Mouse (Mus musculus): Measurements from ENCODE around the gene Id2. TPM values are rescaled to one million over a fixed set of nuclear protein-coding genes. Genes with fewer than 3 reads are reported as not detected.

The Id2 gene
- polyA plus RNA-seq, 1 experiment from 2014 or later, result 518 TPM

DNA sequence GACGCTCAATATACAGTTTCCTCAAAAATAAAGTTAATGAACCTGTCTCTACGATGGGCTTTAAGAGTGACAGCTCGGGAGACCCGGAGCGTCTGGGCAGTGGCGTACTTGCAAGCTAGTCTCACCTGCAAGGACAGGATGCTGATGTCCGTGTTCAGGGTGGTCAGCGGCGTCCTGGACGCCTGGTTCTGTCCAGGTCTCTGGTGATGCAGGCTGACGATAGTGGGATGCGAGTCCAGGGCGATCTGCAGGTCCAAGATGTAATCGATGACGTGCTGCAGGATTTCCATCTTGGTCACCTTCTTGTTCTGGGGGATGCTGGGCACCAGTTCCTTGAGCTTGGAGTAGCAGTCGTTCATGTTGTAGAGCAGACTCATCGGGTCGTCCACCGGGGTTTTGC lies 1.4 kb downstream of the Id2 start:
- H3K4me1 ChIP-seq, result peaks cover 53% of the 10 kb centered on the region
- ATAC-seq (replicated peaks; ENCODE audit: low FRiP score), result no peak
- WGBS, result under 1% methylated on average over 19 of the region's 19 CpGs
- H3K27ac ChIP-seq, result peak overlapping the region; percentile 99
- peaks cover 4% of the 10 kb centered on the region; the same call in 1 of the 2 replicates for H3K36me3 ChIP-seq
- H3K4me2 ChIP-seq, result peak overlapping the region; percentile 88
- peak overlapping the region; percentile 68 for H3K4me3 ChIP-seq (replicated peaks)
- no peaks in the 10 kb centered on the region for H3K9me3 ChIP-seq (replicated peaks)
- H3K9ac ChIP-seq, result peak overlapping the region; percentile 70
- no peaks in the 10 kb centered on the region for H3K27me3 ChIP-seq

DNA sequence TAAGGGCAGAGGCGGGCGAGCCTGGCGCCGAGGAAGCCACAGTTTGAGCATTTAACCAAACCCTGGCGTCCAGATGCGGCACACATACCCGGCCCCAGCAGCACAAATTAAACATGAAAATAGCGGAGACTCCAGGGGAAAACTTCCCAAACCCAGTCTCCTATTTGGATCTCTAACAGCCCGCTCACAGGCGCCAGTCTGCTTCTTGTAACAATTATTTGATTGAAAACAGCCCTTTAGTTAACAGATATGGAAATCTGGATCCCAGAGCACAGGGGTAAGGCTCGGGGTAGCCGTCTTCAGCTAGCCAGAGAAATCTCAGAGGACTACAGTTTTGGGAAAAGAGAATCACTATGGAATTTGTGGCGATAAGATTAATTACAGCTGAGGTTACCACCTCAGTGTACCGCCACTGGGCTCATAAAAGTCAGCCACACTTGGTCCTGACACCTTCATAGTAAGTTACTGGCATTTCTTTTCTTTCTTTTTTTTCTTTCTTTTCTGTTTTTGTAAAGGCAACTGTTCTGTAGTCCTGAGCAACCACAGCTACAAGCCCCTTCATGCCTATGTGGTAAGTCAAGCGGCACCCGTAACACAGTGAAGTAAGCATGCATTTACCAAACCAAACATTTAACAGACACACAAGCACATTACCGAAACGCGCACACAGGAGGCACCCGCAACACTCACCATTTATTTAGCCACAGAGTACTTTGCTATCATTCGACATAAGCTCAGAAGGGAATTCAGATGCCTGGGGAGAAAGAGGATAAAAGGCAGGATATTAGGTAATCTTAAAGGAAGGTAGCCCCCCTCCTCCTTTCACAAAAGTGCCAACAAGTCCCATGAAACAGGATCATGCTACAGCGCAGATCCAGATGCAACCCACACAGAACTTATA lies 2.1 kb downstream of the Id2 start:
- Histone ChIP-seq H3K9me3 (replicated peaks) (no peaks in the 10 kb centered on the region), H3K9ac (peak overlapping the region; percentile 70), H3K4me3 (replicated peaks) (peak overlapping the region; percentile 68), H3K4me2 (peak overlapping the region; percentile 88), H3K27me3 (no peaks in the 10 kb centered on the region), H3K27ac (peak overlapping the region; percentile 99), H3K36me3 (peaks cover 4% of the 10 kb centered on the region; the same call in 1 of the 2 replicates), H3K4me1 (peaks cover 54% of the 10 kb centered on the region)
- no peak for ATAC-seq (replicated peaks; ENCODE audit: low FRiP score)
- under 1% methylated on average over 22 of the region's 22 CpGs for WGBS

DNA sequence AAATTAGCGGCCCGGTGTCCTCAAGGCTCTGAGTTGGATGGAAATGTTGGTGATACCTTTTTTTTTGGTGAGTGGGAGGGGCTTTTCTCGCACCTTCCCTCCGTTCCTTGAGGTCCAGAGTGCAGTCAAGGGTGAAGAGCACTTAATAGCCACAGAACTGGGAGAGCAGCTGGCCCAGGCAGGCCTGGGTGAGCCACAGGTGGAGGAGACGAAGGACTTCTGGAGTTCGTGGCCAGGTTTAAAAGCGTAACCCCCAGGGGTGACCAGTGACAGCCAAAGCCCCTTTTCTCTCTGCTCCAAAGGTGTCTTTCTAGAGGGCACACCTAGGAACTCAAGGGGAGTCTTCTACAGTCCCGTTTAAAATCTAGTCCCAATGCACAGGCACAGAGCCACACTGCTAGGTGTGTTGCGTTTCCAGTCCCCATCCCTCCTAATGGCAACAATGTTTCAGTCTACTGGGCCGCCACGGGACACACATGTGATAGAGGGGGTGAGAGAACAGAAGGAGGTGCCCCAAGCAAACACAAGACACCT lies 3.6 kb downstream of the Id2 start:
- Histone ChIP-seq H3K4me3 (replicated peaks) (peak overlapping the region; percentile 47), H3K4me2 (peak overlapping the region; percentile 63), H3K9ac (peak overlapping the region; percentile 42), H3K27me3 (no peaks in the 10 kb centered on the region), H3K4me1 (peaks cover 46% of the 10 kb centered on the region), H3K27ac (peak overlapping the region; percentile 82), H3K9me3 (replicated peaks) (no peaks in the 10 kb centered on the region), H3K36me3 (peaks cover 4% of the 10 kb centered on the region; the same call in 1 of the 2 replicates)
- ATAC-seq (replicated peaks; ENCODE audit: low FRiP score), result no peak
- 7% methylated on average over 11 of the region's 11 CpGs for WGBS

DNA sequence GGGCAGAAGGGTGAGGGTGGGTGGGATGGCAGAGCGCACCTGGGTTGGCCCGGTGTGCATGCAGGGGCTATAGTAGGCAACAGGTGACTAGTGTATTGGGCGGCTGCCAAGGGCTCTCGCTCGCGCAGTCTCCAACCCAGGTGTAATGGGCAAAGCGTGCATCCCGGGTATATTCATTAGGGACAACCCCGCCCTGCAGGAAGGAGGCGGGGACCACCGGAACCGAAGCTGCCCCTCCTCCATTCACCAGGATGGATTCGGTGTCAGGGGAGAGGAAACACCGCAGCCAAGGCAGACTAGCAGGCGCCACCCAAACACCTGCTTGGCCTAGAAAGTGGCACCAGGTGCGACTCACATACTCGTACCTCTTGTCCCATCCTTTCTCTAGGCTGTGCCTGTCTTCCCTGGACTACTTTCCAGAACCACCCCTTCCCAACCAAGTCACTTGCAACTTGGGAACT lies 4.2 kb downstream of the Id2 start:
- H3K4me3 ChIP-seq (replicated peaks), result peak overlapping the region; percentile 47
- peak overlapping the region; percentile 82 for H3K27ac ChIP-seq
- H3K9me3 ChIP-seq (replicated peaks), result no peaks in the 10 kb centered on the region
- peak; percentile 31 for ATAC-seq (replicated peaks; ENCODE audit: low FRiP score)
- H3K9ac ChIP-seq, result peak overlapping the region; percentile 42; the same call in 1 of the 2 replicates
- WGBS, result 2% methylated on average over 17 of the region's 17 CpGs
- peaks cover 41% of the 10 kb centered on the region for H3K4me1 ChIP-seq
- no peaks in the 10 kb centered on the region for H3K27me3 ChIP-seq
- peak overlapping the region; percentile 63 for H3K4me2 ChIP-seq
- peaks cover 4% of the 10 kb centered on the region; the same call in 1 of the 2 replicates for H3K36me3 ChIP-seq

DNA sequence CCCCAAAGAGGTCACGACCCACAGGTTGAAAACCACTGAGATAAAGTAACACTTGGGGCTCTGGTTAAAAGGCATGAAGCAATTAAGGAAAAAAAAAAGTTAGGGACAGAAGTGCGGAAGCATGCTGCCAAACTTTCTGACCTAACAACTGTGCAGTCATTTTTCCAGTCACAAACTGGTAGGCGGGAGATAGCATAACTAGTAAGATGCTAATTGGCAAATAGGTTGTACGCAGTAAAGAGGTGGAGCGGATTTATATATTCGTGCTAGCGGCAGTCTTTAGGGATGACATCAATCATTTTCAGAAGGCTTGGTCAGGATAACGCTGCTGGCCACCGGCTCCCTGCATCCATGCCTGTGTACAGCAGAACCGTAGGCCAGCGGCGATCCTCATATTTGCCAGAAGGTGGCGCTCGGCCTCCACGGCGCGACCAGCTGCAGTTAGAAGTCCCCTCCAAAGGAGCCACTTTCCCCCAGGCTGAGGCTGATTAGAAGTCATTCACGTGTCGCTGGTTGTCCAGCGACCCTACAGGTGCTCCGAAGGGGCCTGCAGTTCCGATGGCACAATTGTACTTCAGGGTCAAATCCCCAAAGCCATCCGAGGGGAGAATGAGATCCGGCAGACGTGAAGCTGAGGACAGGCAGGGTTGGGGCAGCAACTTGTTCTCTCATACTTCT lies 4.8 kb downstream of the Id2 start:
- Histone ChIP-seq H3K4me3 (replicated peaks) (peak overlapping the region; percentile 47), H3K27me3 (no peaks in the 10 kb centered on the region), H3K9me3 (replicated peaks) (no peaks in the 10 kb centered on the region), H3K4me1 (peaks cover 41% of the 10 kb centered on the region), H3K4me2 (peak overlapping the region; percentile 63), H3K36me3 (peaks cover 4% of the 10 kb centered on the region; the same call in 1 of the 2 replicates), H3K27ac (peak overlapping the region; percentile 82), H3K9ac (peak overlapping the region; percentile 14; the same call in 1 of the 2 replicates)
- WGBS, result 6% methylated on average over 25 of the region's 25 CpGs
- ATAC-seq (replicated peaks; ENCODE audit: low FRiP score), result peak; percentile 63

DNA sequence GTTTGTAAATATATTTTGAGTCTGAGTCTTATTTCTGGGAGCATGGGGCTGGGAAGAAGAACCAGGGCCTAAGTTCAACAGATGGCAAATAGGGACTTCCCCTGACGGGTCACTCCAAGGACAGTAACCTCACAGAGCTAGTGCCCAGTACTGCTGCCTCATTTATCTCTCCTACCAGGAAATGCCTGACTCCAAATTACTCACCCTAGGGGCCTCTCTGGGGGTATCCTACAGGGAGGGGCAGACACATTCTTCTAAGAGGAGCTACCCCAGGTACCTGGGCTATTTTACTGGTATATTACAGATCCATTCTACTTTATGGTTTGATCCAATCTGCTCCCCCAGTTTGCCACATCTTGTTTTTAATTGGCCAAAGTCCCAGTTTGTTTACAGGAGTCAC lies 7.5 kb downstream of the Id2 start:
- peaks cover 39% of the 10 kb centered on the region for H3K4me1 ChIP-seq
- no peak overlapping the region for H3K4me2 ChIP-seq
- no peak overlapping the region for H3K9ac ChIP-seq
- no peaks in the 10 kb centered on the region for H3K9me3 ChIP-seq (replicated peaks)
- H3K27ac ChIP-seq, result no peak overlapping the region
- no peak overlapping the region for H3K4me3 ChIP-seq (replicated peaks)
- 62% methylated on average over 1 of the region's 1 CpGs for WGBS
- H3K27me3 ChIP-seq, result no peaks in the 10 kb centered on the region
- no peak for ATAC-seq (replicated peaks; ENCODE audit: low FRiP score)
- peaks cover 4% of the 10 kb centered on the region; the same call in 1 of the 2 replicates for H3K36me3 ChIP-seq

DNA sequence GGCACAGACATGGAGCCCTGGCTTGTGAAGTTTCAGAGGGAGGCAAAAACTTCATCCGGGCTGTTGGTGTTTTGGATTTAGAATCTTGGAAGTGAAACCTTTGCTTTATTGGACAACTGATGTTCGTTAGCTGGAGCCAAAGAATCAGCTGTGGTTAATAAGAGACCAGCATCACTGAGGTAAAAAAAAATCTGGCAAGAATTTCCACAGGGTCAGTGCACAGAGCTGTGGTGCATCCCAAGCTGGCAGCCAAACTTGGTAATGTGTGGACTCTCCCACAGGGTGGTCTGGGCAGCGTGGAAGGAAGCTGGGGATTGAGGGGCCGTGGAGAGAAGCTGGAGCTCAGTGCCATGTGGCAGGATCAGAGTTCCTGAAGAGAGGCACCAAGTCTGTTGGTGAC lies 10.0 kb downstream of the Id2 start:
- 43% methylated on average over 4 of the region's 4 CpGs for WGBS
- Histone ChIP-seq H3K27me3 (no peaks in the 10 kb centered on the region), H3K4me2 (no peak overlapping the region), H3K4me3 (replicated peaks) (no peak overlapping the region), H3K36me3 (no peaks in the 10 kb centered on the region), H3K27ac (no peak overlapping the region), H3K4me1 (peaks cover 35% of the 10 kb centered on the region), H3K9ac (no peak overlapping the region), H3K9me3 (replicated peaks) (no peaks in the 10 kb centered on the region)
- no peak for ATAC-seq (replicated peaks; ENCODE audit: low FRiP score)

DNA sequence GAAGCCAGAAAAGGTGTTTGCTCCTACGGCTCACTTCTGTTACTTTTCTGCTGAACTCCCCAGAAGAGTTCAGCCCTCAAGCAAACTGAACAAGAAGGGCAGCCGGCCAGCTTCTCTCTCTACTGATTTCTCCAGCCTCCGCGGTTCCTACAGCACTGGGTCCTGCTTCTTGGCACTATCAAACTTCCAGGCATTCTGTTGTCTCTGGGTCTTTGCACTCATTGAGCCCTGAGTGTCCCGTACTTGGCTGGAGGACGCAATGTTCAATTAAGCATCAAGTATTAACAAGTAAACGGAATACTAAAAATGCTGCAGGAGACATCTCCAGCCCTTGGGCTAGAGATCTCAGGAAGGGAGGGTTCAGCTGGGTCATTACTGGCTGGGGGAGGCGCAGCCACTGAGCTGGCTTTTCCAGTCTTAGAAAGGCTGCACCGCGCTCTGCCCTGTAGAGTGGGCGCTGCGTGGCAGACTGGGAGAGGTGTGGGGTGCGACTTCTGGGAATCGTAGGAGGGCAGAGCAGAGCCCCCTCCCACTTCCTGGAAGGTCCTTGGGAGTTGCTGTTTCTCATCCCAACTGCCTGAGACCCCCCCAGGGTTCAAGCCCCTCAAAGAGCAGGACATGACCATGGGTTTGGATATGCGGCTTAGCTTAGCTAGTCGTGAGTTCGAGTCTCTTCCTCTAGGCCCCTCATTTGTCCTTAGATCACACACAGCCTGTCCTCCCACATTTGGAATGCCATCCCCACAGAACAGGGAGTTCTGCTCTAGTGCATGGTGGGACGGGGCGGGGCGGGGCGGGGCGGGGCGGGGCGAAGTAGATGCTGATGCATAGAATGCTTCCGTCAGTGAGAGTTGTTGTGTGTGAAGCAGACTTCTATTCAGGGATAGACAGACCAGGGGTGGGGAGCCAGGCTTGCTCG lies 13.4 kb downstream of the Id2 start:
- Histone ChIP-seq H3K4me3 (replicated peaks) (peak overlapping the region; percentile 7; the same call in 1 of the 2 replicates), H3K9me3 (replicated peaks) (no peaks in the 10 kb centered on the region), H3K4me1 (peaks cover 23% of the 10 kb centered on the region), H3K27me3 (no peaks in the 10 kb centered on the region), H3K9ac (no peak overlapping the region), H3K27ac (0 out of 2 replicates have a peak overlapping the region, but pooled peaks have one; percentile 32), H3K36me3 (no peaks in the 10 kb centered on the region), H3K4me2 (peak overlapping the region; percentile 46)
- peak; percentile 40; the same call in 1 of the 2 replicates for ATAC-seq (replicated peaks; ENCODE audit: low FRiP score)
- WGBS, result 42% methylated on average over 26 of the region's 26 CpGs

DNA sequence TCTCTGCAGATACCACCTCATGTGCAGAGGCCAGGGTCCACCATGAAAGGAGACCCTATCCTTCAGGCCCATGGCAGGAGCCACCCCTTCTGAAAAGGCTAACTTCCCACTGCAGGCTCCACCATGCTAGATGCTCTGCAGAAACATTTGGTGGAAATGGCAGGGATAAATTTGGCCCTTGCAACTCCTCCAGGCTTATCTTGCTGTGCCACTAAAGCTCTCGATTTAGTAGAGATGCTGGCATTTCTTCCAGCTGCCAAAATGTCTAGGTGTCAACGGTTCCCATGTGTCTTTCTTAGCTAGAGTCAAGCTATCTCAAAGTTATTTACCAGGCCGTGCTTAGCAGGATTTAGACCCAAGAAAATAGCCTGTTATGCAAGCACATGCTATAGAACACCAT lies 22.6 kb downstream of the Id2 start:
- WGBS, result 80% methylated on average over 3 of the region's 3 CpGs
- Histone ChIP-seq H3K27me3 (no peaks in the 10 kb centered on the region), H3K27ac (no peak overlapping the region), H3K36me3 (no peaks in the 10 kb centered on the region), H3K4me3 (replicated peaks) (no peak overlapping the region), H3K4me1 (no peaks in the 10 kb centered on the region), H3K9ac (no peak overlapping the region), H3K9me3 (replicated peaks) (no peaks in the 10 kb centered on the region), H3K4me2 (no peak overlapping the region)
- no peak for ATAC-seq (replicated peaks; ENCODE audit: low FRiP score)

DNA sequence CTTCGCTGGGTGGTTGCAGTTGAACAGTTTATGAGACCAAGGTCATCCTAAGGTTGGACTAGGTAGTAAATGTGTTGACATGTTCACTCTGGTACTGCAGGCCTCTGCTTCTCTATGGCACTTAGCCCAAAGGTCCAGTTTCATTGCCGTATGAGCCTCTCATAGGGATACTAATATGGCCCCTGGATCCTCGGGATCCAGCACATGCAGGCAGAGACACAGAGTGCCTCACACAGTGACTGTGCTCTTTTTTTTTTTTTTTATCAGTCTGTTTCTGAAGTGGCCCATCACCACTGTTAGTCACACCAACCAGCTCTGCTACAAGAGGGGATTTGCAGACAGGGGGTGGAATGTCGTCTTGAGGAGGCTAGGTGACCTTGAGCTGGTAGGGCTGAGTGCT lies 23.6 kb downstream of the Id2 start:
- H3K9ac ChIP-seq, result no peak overlapping the region
- 52% methylated on average over 4 of the region's 4 CpGs for WGBS
- no peak overlapping the region for H3K4me2 ChIP-seq
- H3K27me3 ChIP-seq, result no peaks in the 10 kb centered on the region
- no peaks in the 10 kb centered on the region for H3K9me3 ChIP-seq (replicated peaks)
- H3K4me1 ChIP-seq, result no peaks in the 10 kb centered on the region
- no peaks in the 10 kb centered on the region for H3K36me3 ChIP-seq
- H3K4me3 ChIP-seq (replicated peaks), result no peak overlapping the region
- no peak for ATAC-seq (replicated peaks; ENCODE audit: low FRiP score)
- H3K27ac ChIP-seq, result no peak overlapping the region

DNA sequence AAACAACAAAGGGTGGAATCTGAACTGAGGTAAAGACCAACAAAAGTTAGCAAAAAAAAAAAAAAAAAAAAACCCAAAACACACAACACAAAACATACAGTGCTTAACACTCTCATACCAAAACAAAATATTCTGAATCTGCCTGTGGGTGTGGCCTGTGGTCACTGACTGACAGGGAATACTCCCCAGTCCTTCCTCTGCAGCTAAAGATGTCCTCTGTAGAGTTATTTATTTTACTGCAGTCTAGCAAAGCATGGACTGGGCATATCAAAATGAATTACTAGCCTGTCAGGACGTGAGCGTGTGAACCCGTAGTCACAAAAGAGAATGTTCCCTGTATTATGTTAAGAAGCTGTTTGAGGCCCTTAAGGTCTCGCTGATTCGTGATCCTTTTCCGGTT lies 34.7 kb downstream of the Id2 start:
- ATAC-seq (replicated peaks; ENCODE audit: low FRiP score), result no peak
- no peak overlapping the region for H3K4me2 ChIP-seq
- no peak overlapping the region for H3K4me3 ChIP-seq (replicated peaks)
- H3K36me3 ChIP-seq, result peaks cover 26% of the 10 kb centered on the region
- H3K9ac ChIP-seq, result no peak overlapping the region
- 38% methylated on average over 6 of the region's 6 CpGs for WGBS
- no peaks in the 10 kb centered on the region for H3K9me3 ChIP-seq (replicated peaks)
- no peaks in the 10 kb centered on the region for H3K27me3 ChIP-seq
- peaks cover 5% of the 10 kb centered on the region for H3K4me1 ChIP-seq
- H3K27ac ChIP-seq, result no peak overlapping the region
